Mouse (Mus musculus): ENCODE data around the gene Nupl1.

Nupl1 gene

DNA sequence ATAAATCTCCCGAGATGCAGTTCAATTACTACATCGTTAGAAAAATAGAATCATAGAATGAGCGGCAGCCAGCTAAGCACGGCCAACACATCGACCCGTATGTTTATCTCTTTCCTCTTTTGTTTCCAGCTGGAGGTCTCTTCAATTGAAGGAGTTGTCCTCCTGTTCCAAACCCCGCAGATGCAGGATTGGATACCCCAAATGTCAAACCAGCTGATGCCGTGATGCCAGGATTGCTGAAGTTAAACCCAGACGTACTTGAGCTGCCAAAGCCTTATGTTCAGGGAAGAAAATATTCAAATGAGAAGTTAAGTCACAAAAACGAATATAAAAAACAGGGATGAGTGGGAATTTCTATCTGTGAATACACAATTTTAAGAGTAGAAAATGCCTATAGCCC is 31.3 kb downstream of the Nupl1 start:
- no peak for DNase-seq

GRCm38 (mm10) chr14:60217616-60218015 is 33.6 kb downstream of the Nupl1 start:
- no peak for DNase-seq

- no peak for DNase-seq
Observed at GRCm38 (mm10) chr14:60216125-60216524, 35.1 kb downstream of the Nupl1 start.

GRCm38 (mm10) chr14:60215000-60215399 is 36.2 kb downstream of the Nupl1 start:
- no peak for DNase-seq

GRCm38 (mm10) chr14:60214040-60214439 is 37.2 kb downstream of the Nupl1 start:
- no peak for DNase-seq

GRCm38 (mm10) chr14:60209166-60209565 is 42.1 kb downstream of the Nupl1 start:
- no peak for DNase-seq

- DNase-seq = no peak
Observed at GRCm38 (mm10) chr14:60204993-60205392, 46.2 kb downstream of the Nupl1 start.

DNA sequence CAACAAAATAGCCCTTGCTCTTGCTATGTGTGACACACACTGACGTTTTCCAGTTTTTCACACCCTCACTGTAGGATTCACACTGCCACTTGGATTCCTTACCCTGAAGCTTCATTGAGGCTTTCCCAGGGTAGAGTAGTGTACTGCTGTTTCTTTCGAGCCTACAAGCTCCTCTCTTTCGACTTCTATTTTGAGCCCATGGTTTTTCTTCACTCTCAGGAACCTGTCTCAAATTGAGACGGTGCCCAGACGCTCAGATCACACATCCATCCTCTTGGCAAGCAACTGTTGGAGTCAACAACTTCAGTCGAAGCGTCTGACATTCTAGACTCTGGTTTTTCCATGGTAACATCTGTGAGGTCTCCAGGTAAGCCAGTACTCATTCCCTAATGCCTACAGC is 54.3 kb downstream of the Nupl1 start, which contains the start of gene Atp8a2:
Atp8a2 (minus strand) TSS at position 296 of the 400 bp plus-strand sequence.
- no peak for DNase-seq

DNA sequence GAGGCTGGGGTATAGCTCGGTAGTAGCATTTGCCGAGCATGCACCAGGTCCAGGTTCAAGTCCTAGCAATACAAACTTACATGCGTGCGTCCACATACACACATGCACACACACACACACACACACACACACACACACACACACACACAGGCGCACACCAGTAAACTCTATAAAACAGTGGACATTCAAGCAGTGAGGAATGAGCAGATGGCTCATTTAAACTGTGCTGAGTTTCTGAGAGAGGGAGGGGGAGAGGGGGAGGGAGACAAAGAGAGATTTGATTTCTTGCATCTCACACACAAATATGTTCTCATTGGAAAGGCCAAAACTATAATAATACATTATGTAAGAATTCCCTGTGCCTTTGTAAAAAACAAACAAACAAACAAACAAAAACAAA is 55.2 kb downstream of the Nupl1 start:
- no peak for DNase-seq

- DNase-seq = no peak
Observed at GRCm38 (mm10) chr14:60194606-60195005, 56.6 kb downstream of the Nupl1 start.

DNA sequence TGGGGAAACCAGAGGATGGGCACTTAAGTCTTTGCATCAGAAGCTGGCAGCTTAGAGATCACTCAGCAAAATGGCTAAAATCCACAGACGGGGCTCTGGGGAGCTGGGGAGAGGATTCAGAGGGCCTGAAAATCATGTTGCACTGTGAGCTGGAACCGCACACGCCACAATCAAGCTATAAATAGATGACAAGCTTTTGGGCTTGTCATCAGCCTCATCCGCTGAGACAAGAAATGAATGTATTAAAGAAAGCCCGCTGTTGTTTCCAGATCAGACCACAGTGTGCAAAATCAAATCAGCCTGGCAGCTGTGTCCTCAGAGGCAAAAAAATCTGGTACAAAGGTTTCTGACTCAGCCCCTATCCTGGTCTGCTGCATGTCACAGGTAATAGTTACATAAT is 61.5 kb downstream of the Nupl1 start:
- DNase-seq = no peak

- DNase-seq = no peak
Observed at GRCm38 (mm10) chr14:60188201-60188825, 62.9 kb downstream of the Nupl1 start.

DNA sequence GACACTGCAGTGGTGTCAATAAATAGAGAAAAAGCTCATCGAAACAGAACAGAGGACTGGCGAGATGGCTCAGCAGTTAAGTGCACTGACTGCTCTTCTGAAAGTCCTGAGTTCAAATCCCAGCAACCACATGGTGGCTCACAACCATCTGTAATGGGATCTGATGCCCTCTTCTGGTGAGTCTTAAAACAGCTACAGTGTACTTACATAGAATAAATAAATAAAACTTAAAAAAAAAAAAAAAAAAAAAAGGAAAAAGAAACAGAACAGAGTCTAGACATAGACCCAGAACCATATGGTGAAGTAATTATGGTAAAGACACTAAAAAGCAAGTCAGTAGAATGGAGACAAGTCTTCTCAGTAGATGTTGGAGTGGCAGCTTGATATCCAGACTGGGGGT is 69.9 kb downstream of the Nupl1 start:
- DNase-seq = no peak

DNA sequence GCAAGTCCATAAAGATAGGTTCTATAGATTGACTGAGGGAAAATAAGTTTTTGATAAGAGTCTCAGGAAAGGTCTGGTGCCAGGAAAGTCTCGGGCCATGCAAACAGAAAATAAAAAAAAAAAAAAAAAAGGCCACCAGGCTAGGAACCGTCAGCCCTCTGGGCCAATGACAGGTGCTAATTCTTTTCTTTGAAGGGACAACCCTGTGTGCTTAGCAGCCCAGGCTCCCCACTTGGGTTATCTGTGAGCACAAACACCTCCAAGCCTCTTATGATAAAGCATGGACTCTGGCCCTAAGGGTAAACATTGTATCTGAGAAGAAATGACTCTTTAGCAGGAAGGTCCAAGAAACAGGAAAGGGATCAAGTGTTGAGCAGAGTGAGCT is 72.7 kb downstream of the Nupl1 start:
- no peak for DNase-seq

GRCm38 (mm10) chr14:60177614-60178570 is 73.3 kb downstream of the Nupl1 start:
- DNase-seq = peak; percentile 26

DNA sequence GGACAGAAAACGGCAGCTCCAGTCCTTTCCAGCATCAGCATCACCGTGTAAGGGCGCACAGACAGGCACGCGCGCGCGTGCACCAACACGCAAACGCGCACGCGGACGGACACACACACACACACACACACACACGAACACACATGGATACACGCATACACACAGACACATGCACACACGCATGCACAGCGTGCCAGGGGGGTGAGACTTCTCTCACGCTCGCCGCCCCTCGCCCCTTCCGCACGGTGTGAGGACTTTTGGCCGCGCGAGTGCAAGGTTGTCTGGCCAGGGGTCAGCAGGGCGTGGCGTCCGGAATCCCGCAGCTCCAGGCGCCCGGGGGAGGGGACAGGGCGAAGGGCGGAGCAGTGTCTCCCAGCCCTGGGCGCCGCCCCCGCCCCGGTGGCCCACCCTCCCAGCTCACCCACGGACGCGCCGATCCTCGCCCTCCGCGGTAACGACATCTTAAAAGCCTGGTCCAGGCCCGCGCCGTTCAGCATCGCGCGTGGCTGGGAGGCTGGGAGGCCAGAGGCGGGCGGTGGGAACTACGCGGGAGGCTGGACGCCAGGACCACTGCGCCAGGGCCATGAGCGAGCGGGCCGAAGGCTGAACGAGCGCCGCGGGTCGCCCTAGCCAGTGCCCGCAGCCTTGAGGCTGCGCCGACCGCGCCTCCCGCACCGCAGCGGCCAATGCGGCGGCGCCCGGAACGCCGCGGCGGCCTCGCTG is 74.2 kb downstream of the Nupl1 start:
- DNase-seq = peak; percentile 68

GRCm38 (mm10) chr14:60176469-60176890 is 74.8 kb downstream of the Nupl1 start:
- DNase-seq = peak; percentile 8

DNA sequence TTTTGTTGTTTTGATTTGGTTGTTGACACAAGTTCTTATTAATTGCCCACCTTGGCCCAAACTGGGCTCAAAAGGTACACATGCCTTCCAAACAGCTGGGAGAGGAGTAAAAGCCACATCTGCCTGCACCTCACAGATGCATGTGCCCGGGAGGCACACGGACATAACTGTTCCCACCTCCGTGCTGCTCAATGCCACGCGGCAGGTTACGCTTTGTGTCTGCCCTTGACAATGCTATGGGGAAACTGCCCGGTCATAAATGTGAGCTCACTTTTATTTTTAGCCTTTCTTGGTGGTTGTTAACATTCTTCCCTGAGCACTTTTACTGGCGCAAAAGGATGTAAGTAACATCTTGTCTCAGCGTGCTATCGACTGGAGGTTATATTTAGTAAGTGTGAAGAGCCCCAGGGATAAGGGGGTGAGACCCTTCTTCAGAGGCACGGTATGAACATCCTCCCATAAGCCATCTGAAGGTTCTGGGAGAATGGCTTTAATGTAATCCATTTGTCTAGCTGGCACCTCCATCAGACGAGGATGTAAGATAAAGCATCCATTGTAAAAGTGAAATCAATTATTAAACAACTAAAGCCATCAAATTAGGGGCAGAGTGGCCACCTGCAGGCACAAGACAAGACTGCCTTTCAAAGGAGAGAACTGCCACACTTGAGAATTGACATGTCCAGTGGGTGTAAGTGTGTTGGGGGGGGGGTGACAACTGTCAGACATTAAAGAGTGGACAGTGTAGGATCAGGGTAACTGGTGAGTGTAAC is 78.8 kb downstream of the Nupl1 start:
- no peak for DNase-seq

GRCm38 (mm10) chr14:60170845-60171610 is 80.2 kb downstream of the Nupl1 start:
- no peak for DNase-seq

DNA sequence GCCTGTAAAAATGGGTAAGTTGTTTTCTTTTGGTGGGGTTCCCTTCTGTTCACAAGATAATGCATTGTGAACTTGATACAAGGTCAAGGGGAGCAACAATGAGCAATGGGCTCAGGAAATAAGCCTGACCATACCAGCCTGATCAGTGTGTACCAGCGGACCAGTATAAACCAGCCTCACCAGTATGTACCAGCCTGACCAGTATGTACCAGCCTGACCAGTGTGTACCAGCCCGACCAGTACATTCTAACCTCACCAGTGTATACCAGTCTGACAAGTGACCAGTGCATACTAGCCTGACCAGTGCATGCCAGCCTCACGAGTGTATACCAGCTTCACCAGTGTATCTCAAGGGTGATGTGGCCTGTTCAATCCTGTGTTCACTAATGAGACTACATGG is 87.9 kb downstream of the Nupl1 start:
- no peak for DNase-seq

DNA sequence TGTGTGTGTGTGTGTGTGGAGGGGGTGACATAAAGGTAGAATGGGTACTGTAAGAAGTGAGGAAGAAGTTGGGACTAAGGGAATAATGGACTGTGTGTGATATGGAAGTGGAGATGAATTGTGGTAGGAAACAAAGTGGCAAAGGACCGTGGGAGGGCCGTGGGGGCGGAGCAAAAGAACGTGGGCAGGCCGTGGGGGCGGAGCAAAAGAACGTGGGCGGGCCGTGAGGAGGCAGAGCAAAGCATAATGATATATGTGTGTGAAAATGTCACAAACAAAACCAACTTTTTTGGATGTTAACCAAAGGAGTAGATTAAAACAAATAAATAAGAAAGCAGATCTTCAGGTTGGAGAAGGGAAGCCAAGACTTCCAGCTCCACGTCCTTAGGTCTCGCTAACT is 98.9 kb downstream of the Nupl1 start:
- no peak for DNase-seq

GRCm38 (mm10) chr14:60148893-60149292 is 102.3 kb downstream of the Nupl1 start:
- no peak for DNase-seq

Measured in liver (tissue).